Mouse (Mus musculus) hindbrain, embryonic 13.5 days (tissue): ENCODE data around the gene Plppr5. TPM values are rescaled to one million over a fixed set of nuclear protein-coding genes. Genes with fewer than 3 reads are reported as not detected.
A peak's percentile ranks its signal among the peaks of the same experiment; 100 is the strongest.

Experiments
- ATAC-seq: fragments of 200-750 bp; cut with Nextera tagmentation; 2 replicates; pipeline ENCODE4 v1.8.0; 2017; ENCODE audit warnings: moderate TSS enrichment; ENCODE audit not compliant: low FRiP score
- H3K27ac ChIP-seq: fragments of 300-500 bp; sonication (generic); 2 replicates; pipeline ENCODE4 v1.5.1; 2015; ENCODE audit warnings: inconsistent platforms, mild to moderate bottlenecking, moderate library complexity
- H3K27me3 ChIP-seq: fragments of 300-500 bp; sonication (generic); 2 replicates; pipeline ENCODE4 v1.6.1; 2015; ENCODE audit warnings: mild to moderate bottlenecking, inconsistent platforms
- H3K36me3 ChIP-seq: fragments of 300-500 bp; sonication (generic); 2 replicates; pipeline ENCODE4 v1.6.1; 2015; ENCODE audit warnings: mild to moderate bottlenecking, inconsistent platforms
- H3K4me1 ChIP-seq: fragments of 300-500 bp; sonication (generic); replicated peaks from 2 replicates; pipeline ENCODE4 v1.6.1; 2015; ENCODE audit warnings: inconsistent platforms
- H3K4me2 ChIP-seq: fragments of 300-500 bp; sonication (generic); 2 replicates; pipeline ENCODE4 v1.6.1; 2015; ENCODE audit warnings: inconsistent platforms, mild to moderate bottlenecking, moderate library complexity
- H3K4me3 ChIP-seq: fragments of 300-500 bp; sonication (generic); 2 replicates; pipeline ENCODE4 v1.5.1; 2015; ENCODE audit warnings: mild to moderate bottlenecking, inconsistent platforms
- H3K9ac ChIP-seq: fragments of 300-500 bp; sonication (generic); 2 replicates; pipeline ENCODE4 v1.6.1; 2015; ENCODE audit warnings: mild to moderate bottlenecking, inconsistent platforms
- H3K9me3 ChIP-seq: fragments of 300-500 bp; sonication (generic); 2 replicates; pipeline ENCODE4 v1.6.1; 2016; ENCODE audit warnings: inconsistent platforms
- WGBS: fragments of 180-500 bp; shearing (Covaris S2); methylation state at CpG from one replicate; pipeline ENCODE4 v1.1.7; 2015; 5-methylcytosine and 5-hydroxymethylcytosine counted together
- polyA plus RNA-seq: library from polyadenylated mRNA; unstranded; fragments of >200 nt; fragmentation: Nextera tagmentation; extraction: Ambion mirVana; gene quantifications from 2 replicates; pipeline ENCODE4 v1.2.1, GENCODE M21; 2015

The Plppr5 gene
- polyA plus RNA-seq, 1 experiment from 2014 or later: 2.3 TPM

DNA sequence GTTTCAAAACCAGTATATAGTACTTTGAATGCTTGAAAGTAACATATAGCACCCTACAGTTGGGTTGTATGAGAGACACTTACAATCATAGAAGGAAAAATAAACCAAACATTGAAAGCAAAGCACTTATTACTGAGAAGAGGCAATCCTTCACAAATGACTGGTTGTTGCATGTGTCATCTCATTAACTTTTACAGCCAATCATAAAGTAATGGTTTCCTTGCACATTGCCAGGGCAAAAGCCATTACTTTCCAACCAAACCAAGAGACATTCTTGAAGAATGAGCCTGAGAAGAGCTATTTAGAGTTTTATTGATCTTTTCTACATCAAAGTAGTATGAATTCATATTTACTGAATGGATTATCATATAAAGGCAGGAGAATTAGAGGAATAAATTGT is 148.8 kb downstream of the Plppr5 start:
- no peaks in the 10 kb centered on the region for H3K9me3 ChIP-seq
- H3K9ac ChIP-seq: no peak overlapping the region
- ATAC-seq: no peak
- H3K27ac ChIP-seq: no peak overlapping the region
- H3K4me3 ChIP-seq: no peak overlapping the region
- H3K36me3 ChIP-seq: no peaks in the 10 kb centered on the region
- H3K4me2 ChIP-seq: no peak overlapping the region
- no peaks in the 10 kb centered on the region for H3K27me3 ChIP-seq
- no peaks in the 10 kb centered on the region for H3K4me1 ChIP-seq

DNA sequence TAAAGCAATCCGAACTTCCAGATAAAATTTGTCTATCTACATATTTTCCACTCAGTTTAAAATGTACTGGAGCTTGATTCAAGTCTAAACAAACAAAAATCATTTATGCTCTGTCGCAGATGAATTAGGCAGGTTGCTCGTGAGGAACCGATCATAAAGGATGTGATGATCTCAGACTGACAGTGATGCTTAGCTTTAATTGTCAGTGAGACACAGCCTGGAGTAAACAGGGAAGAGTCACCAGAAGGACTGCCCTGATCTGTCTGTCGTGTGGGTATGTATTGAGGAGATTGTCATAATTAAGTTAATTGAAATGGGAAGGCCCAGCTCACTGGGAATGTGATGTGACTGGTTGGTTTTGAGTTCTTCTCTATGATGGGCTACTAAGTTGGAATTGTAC is 149.9 kb downstream of the Plppr5 start:
- whole genome bisulfite sequencing: 62% methylated on average over 5 of the region's 5 CpGs
- no peak for ATAC-seq
- Histone ChIP-seq H3K36me3 (no peaks in the 10 kb centered on the region), H3K9ac (no peak overlapping the region), H3K4me2 (no peak overlapping the region), H3K27ac (no peak overlapping the region), H3K27me3 (no peaks in the 10 kb centered on the region), H3K4me3 (no peak overlapping the region), H3K4me1 (0 out of 2 replicates have a peak, but pooled peaks cover 5% of the 10 kb centered on the region), H3K9me3 (no peaks in the 10 kb centered on the region)

GRCm38 (mm10) chr3:117725501-117725900 is 150.9 kb downstream of the Plppr5 start:
- Histone ChIP-seq H3K4me2 (no peak overlapping the region), H3K9ac (no peak overlapping the region), H3K27me3 (no peaks in the 10 kb centered on the region), H3K4me1 (0 out of 2 replicates have a peak, but pooled peaks cover 7% of the 10 kb centered on the region), H3K9me3 (no peaks in the 10 kb centered on the region), H3K4me3 (no peak overlapping the region), H3K36me3 (no peaks in the 10 kb centered on the region), H3K27ac (no peak overlapping the region)
- 94% methylated on average over 1 of the region's 1 CpGs for WGBS
- ATAC-seq: no peak

DNA sequence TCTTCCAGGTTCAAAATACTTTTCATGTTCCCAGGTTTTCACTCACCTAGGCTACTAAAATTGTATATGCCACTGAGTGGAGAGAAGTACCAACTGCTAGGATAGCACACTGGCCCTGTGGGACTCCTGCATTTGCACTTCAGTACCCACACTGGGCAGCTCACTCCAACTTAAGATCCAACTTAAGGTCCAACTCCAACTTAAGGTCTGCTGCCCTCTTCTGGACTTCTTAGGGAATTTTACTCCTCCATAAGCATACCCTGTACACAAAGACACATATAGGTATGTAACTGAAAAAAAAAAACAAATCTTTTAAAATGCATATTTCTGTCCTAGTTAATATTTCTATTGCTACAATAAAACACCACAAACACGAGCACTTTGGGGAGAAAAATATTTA is 153.5 kb downstream of the Plppr5 start:
- Histone ChIP-seq H3K36me3 (no peaks in the 10 kb centered on the region), H3K4me2 (no peak overlapping the region), H3K4me1 (0 out of 2 replicates have a peak, but pooled peaks cover 7% of the 10 kb centered on the region), H3K9me3 (no peaks in the 10 kb centered on the region), H3K27me3 (no peaks in the 10 kb centered on the region), H3K27ac (no peak overlapping the region), H3K9ac (no peak overlapping the region), H3K4me3 (no peak overlapping the region)
- WGBS: 36% methylated on average over 1 of the region's 1 CpGs
- ATAC-seq: no peak

GRCm38 (mm10) chr3:117729121-117730072 is 154.8 kb downstream of the Plppr5 start:
- no peaks in the 10 kb centered on the region for H3K36me3 ChIP-seq
- no peak overlapping the region for H3K9ac ChIP-seq
- no peaks in the 10 kb centered on the region for H3K27me3 ChIP-seq
- peak overlapping the region; percentile 40; the same call in 1 of the 2 replicates for H3K27ac ChIP-seq
- H3K9me3 ChIP-seq: no peaks in the 10 kb centered on the region
- no peak overlapping the region for H3K4me2 ChIP-seq
- 0 out of 2 replicates have a peak, but pooled peaks cover 7% of the 10 kb centered on the region for H3K4me1 ChIP-seq
- WGBS: 52% methylated on average over 9 of the region's 9 CpGs
- no peak for ATAC-seq
- no peak overlapping the region for H3K4me3 ChIP-seq

GRCm38 (mm10) chr3:117731545-117731944 is 156.9 kb downstream of the Plppr5 start:
- H3K4me2 ChIP-seq: no peak overlapping the region
- no peak overlapping the region for H3K4me3 ChIP-seq
- H3K27ac ChIP-seq: no peak overlapping the region
- no peaks in the 10 kb centered on the region for H3K36me3 ChIP-seq
- H3K9ac ChIP-seq: no peak overlapping the region
- ATAC-seq: no peak
- 74% methylated on average over 3 of the region's 3 CpGs for WGBS
- H3K27me3 ChIP-seq: no peaks in the 10 kb centered on the region
- H3K4me1 ChIP-seq: 0 out of 2 replicates have a peak, but pooled peaks cover 7% of the 10 kb centered on the region
- H3K9me3 ChIP-seq: no peaks in the 10 kb centered on the region

DNA sequence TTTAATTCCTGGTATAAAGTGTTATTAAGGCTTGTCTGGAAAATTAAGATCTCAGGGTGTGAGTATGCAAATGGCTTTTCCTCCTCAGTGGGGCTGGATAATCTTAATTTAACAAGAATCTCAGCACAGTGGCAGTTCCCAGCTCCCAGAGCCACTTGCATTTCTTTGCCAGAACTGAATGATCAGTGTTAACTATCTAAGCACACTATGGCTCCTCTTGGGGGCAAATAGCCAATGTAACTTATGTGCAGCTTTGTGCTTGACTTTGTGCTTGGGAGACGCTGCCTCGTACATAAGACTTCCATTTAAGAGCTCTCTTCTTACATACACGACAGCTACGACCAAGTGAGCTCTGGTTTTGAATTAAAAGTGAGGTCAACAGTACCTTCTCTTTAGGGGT is 158.0 kb downstream of the Plppr5 start:
- no peaks in the 10 kb centered on the region for H3K9me3 ChIP-seq
- no peak overlapping the region for H3K4me3 ChIP-seq
- no peak overlapping the region for H3K4me2 ChIP-seq
- H3K27me3 ChIP-seq: no peaks in the 10 kb centered on the region
- H3K36me3 ChIP-seq: no peaks in the 10 kb centered on the region
- 0 out of 2 replicates have a peak, but pooled peaks cover 7% of the 10 kb centered on the region for H3K4me1 ChIP-seq
- WGBS: 72% methylated on average over 4 of the region's 4 CpGs
- no peak for ATAC-seq
- H3K27ac ChIP-seq: no peak overlapping the region
- H3K9ac ChIP-seq: no peak overlapping the region

Other genes with a start within 250 kb of the Plppr5 start
- gene Plppr4, start 214.0 kb upstream of the Plppr5 start, polyA plus RNA-seq: 7.6 and 8.1 TPM in 2 replicates